Mouse (Mus musculus) C2C12 (cell line): ENCODE results near the gene Itga7. TPM values are rescaled to one million over a fixed set of nuclear protein-coding genes. Genes with fewer than 3 reads are reported as not detected.
A peak's percentile ranks its signal among the peaks of the same experiment; 100 is the strongest.

Experiments
- H3K27me3 ChIP-seq: one replicate; pipeline ENCODE4 v1.6.1; 2011; ENCODE audit not compliant: control insufficient read depth, insufficient read depth, insufficient read length
- H3K36me3 ChIP-seq: one replicate; pipeline ENCODE4 v1.6.1; 2011; ENCODE audit not compliant: control insufficient read depth, insufficient read depth
- H3K4me3 ChIP-seq: one replicate; pipeline ENCODE4 v1.5.1; 2011; ENCODE audit warnings: mild to moderate bottlenecking, control low read depth; ENCODE audit not compliant: poor library complexity, insufficient read depth, severe bottlenecking
- H3K79me2 ChIP-seq: one replicate; pipeline ENCODE4 v1.6.1; 2011; ENCODE audit not compliant: control insufficient read depth, insufficient read depth
- H3K79me3 ChIP-seq: one replicate; pipeline ENCODE4 v1.6.1; 2011; ENCODE audit warnings: low read depth, control low read depth
- H3ac ChIP-seq: one replicate; pipeline ENCODE3; 2011; ENCODE audit warnings: low read depth; ENCODE audit not compliant: control insufficient read depth, insufficient read length
- CEBPB ChIP-seq: IDR thresholded peaks from one replicate; pipeline ENCODE4 v1.6.1; 2011; ENCODE audit warnings: low read depth, mild to moderate bottlenecking, control low read depth, moderate library complexity
- CTCF ChIP-seq: IDR thresholded peaks from one replicate; pipeline ENCODE4 v1.5.1; 2011; ENCODE audit not compliant: control insufficient read depth, insufficient read depth, insufficient read length
- FOSL1 ChIP-seq: IDR thresholded peaks from one replicate; pipeline ENCODE4 v1.8.0; 2011; ENCODE audit warnings: mild to moderate bottlenecking, low read length; ENCODE audit not compliant: poor library complexity, insufficient read depth, severe bottlenecking
- MAX ChIP-seq: IDR thresholded peaks from one replicate; pipeline ENCODE4 v1.6.1; 2011; ENCODE audit warnings: mild to moderate bottlenecking, control low read depth
- MYOD1 ChIP-seq: IDR thresholded peaks from one replicate; pipeline ENCODE4 v1.6.1; 2011; ENCODE audit warnings: low read depth; ENCODE audit not compliant: control insufficient read depth, insufficient read length
- MYOG ChIP-seq: IDR thresholded peaks from one replicate; pipeline ENCODE4 v1.6.1; 2011; ENCODE audit not compliant: control insufficient read depth, insufficient read length; ENCODE audit errors: extremely low read depth
- USF1 ChIP-seq: IDR thresholded peaks from one replicate; pipeline ENCODE4 v1.6.1; 2011; ENCODE audit warnings: low read depth, mild to moderate bottlenecking, control low read depth, moderate library complexity
- polyA plus RNA-seq: library from polyadenylated mRNA; unstranded; fragments of >200 nt; fragmentation: generic; extraction: Trizol; gene quantifications from one replicate; pipeline ENCODE4 v1.2.1, GENCODE M21; 2012; ENCODE audit warnings: missing spikeins

The Itga7 gene
- polyA plus RNA-seq, 1 experiment = 100 TPM

GRCm38 (mm10) chr10:128908778-128909448 lies 24.7 kb upstream of the Itga7 start:
- Histone ChIP-seq H3K36me3 (peaks cover 27% of the 10 kb centered on the region), H3K4me3 (peak overlapping the region; percentile 96), H3K79me2 (peaks cover 50% of the 10 kb centered on the region), H3K79me3 (peaks cover 40% of the 10 kb centered on the region), H3K27me3 (no peaks in the 10 kb centered on the region), H3ac (peak overlapping the region; percentile 67)
- TF ChIP-seq FOSL1 (no peak), CTCF (no peak), MAX (no peak)

- TF ChIP-seq MYOG (no peak), USF1 (peak; percentile 91), FOSL1 (peak; percentile 52), MYOD1 (peak; percentile 96), MAX (peak; percentile 99), CTCF (no peak), CEBPB (no peak)
- peaks cover 47% of the 10 kb centered on the region for H3K79me3 ChIP-seq
- peak overlapping the region; percentile 99 for H3ac ChIP-seq
- H3K36me3 ChIP-seq = peaks cover 34% of the 10 kb centered on the region
- H3K27me3 ChIP-seq = no peaks in the 10 kb centered on the region
- peaks cover 57% of the 10 kb centered on the region for H3K79me2 ChIP-seq
- H3K4me3 ChIP-seq = peak overlapping the region; percentile 96
Measured at GRCm38 (mm10) chr10:128909567-128910028, 24.0 kb upstream of the Itga7 start.

- Histone ChIP-seq H3K4me3 (peak overlapping the region; percentile 96), H3K79me3 (peaks cover 53% of the 10 kb centered on the region), H3ac (peak overlapping the region; percentile 99), H3K27me3 (no peaks in the 10 kb centered on the region), H3K79me2 (peaks cover 64% of the 10 kb centered on the region), H3K36me3 (peaks cover 40% of the 10 kb centered on the region)
- TF ChIP-seq FOSL1 (no peak), CTCF (no peak), MYOD1 (no peak), MAX (peak; percentile 18), MYOG (no peak), USF1 (no peak), CEBPB (no peak)
Measured at GRCm38 (mm10) chr10:128910066-128910841, 23.4 kb upstream of the Itga7 start.

GRCm38 (mm10) chr10:128911430-128911829 lies 22.2 kb upstream of the Itga7 start:
- H3K4me3 ChIP-seq = peak overlapping the region; percentile 96
- no peaks in the 10 kb centered on the region for H3K27me3 ChIP-seq
- TF ChIP-seq MAX (no peak), CTCF (no peak), MYOD1 (no peak)
- H3ac ChIP-seq = peak overlapping the region; percentile 61
- peaks cover 52% of the 10 kb centered on the region for H3K36me3 ChIP-seq
- H3K79me3 ChIP-seq = peaks cover 60% of the 10 kb centered on the region
- H3K79me2 ChIP-seq = peaks cover 76% of the 10 kb centered on the region

GRCm38 (mm10) chr10:128912268-128912667 lies 21.4 kb upstream of the Itga7 start:
- H3K4me3 ChIP-seq = peak overlapping the region; percentile 96
- peak overlapping the region; percentile 63 for H3ac ChIP-seq
- TF ChIP-seq MYOG = no peak
- TF ChIP-seq CEBPB = no peak
- no peak for TF ChIP-seq MYOD1
- no peak for TF ChIP-seq CTCF
- TF ChIP-seq MAX = no peak
- TF ChIP-seq FOSL1 = no peak
- TF ChIP-seq USF1 = no peak
- no peaks in the 10 kb centered on the region for H3K27me3 ChIP-seq
- H3K79me2 ChIP-seq = peaks cover 80% of the 10 kb centered on the region
- peaks cover 60% of the 10 kb centered on the region for H3K79me3 ChIP-seq
- peaks cover 60% of the 10 kb centered on the region for H3K36me3 ChIP-seq

- TF ChIP-seq MYOD1 = no peak
- no peak for TF ChIP-seq MYOG
- TF ChIP-seq CTCF = no peak
- TF ChIP-seq FOSL1 = no peak
- no peak overlapping the region for H3K4me3 ChIP-seq
- H3K36me3 ChIP-seq = peaks cover 65% of the 10 kb centered on the region
- no peaks in the 10 kb centered on the region for H3K27me3 ChIP-seq
- peaks cover 60% of the 10 kb centered on the region for H3K79me3 ChIP-seq
- peaks cover 80% of the 10 kb centered on the region for H3K79me2 ChIP-seq
- peak overlapping the region; percentile 49 for H3ac ChIP-seq
Measured at GRCm38 (mm10) chr10:128912791-128913190, 20.8 kb upstream of the Itga7 start.
